Mouse (Mus musculus): ENCODE data around the gene H3f3a.

H3f3a gene

GRCm38 (mm10) chr1:180762180-180762579, 51.6 kb downstream of the H3f3a start:
- DNase-seq (ENCODE audit: low spot score): no peak

GRCm38 (mm10) chr1:180757956-180758520, 55.7 kb downstream of the H3f3a start:
- DNase-seq (ENCODE audit: low spot score): no peak

- no peak for DNase-seq (ENCODE audit: low spot score)
Measured at GRCm38 (mm10) chr1:180757252-180757955, 56.3 kb downstream of the H3f3a start.

- no peak for DNase-seq (ENCODE audit: low spot score)
Measured at GRCm38 (mm10) chr1:180756711-180757110, 57.0 kb downstream of the H3f3a start.

GRCm38 (mm10) chr1:180754376-180754775, 59.4 kb downstream of the H3f3a start:
- DNase-seq (ENCODE audit: low spot score): no peak

GRCm38 (mm10) chr1:180752115-180752514, 61.6 kb downstream of the H3f3a start:
- no peak for DNase-seq (ENCODE audit: low spot score)

Data from testis, postnatal 10 days (tissue).